Mouse (Mus musculus) cerebellum, postnatal 4 days (tissue): ENCODE results near the gene Tmem184a.

ENCODE experiments used
- DNase-seq, 2 experiments: peaks; one replicate each; pipeline ENCODE4 v3.0.0; 2022; ENCODE audit warnings: low spot score in 2 of 2, mixed read lengths in 1 of 2

Gene Tmem184a

GRCm38 (mm10) chr5:139819538-139820181, at the start of gene Tmem184a:
TSS of gene Tmem184a (minus strand) at chr5:139819917.
- DNase-seq: no peak

- DNase-seq: peak in 1 of 2 experiments; percentile 58
Measured at GRCm38 (mm10) chr5:139862759-139863158, 43.0 kb upstream of the Tmem184a start.

- peak in 1 of 2 experiments; percentile 49 for DNase-seq
Measured at GRCm38 (mm10) chr5:139860328-139861104, 40.8 kb upstream of the Tmem184a start.

GRCm38 (mm10) chr5:139849626-139850320, 30.1 kb upstream of the Tmem184a start:
- no peak for DNase-seq

GRCm38 (mm10) chr5:139839142-139839541, 19.4 kb upstream of the Tmem184a start:
- DNase-seq: no peak

GRCm38 (mm10) chr5:139838476-139838892, 18.8 kb upstream of the Tmem184a start:
- DNase-seq: peak; percentile 59 to 72

GRCm38 (mm10) chr5:139835706-139836105, 16.0 kb upstream of the Tmem184a start:
- DNase-seq: no peak

GRCm38 (mm10) chr5:139832125-139832524, 12.4 kb upstream of the Tmem184a start:
- no peak for DNase-seq

GRCm38 (mm10) chr5:139830734-139831133, 11.0 kb upstream of the Tmem184a start:
- no peak for DNase-seq

GRCm38 (mm10) chr5:139829384-139829783, 9.7 kb upstream of the Tmem184a start:
- DNase-seq: no peak

- no peak for DNase-seq
Measured at GRCm38 (mm10) chr5:139827593-139827992, 7.9 kb upstream of the Tmem184a start.

- DNase-seq: peak; percentile 92 to 96
Measured at GRCm38 (mm10) chr5:139826357-139827055, 6.8 kb upstream of the Tmem184a start, which contains the start of the genes Gm26938 and Psmg3. TSS of gene Gm26938 (minus strand) at chr5:139826407. TSS of gene Psmg3 (minus strand) at chr5:139826885.

GRCm38 (mm10) chr5:139825947-139826346, 6.2 kb upstream of the Tmem184a start:
- no peak for DNase-seq

- no peak for DNase-seq
Measured at GRCm38 (mm10) chr5:139824531-139824930, 4.8 kb upstream of the Tmem184a start.

GRCm38 (mm10) chr5:139821466-139822459, 2.0 kb upstream of the Tmem184a start:
- DNase-seq: no peak

- no peak for DNase-seq
Measured at GRCm38 (mm10) chr5:139818801-139819200, 916 bp downstream of the Tmem184a start.

GRCm38 (mm10) chr5:139818056-139818455, 1.7 kb downstream of the Tmem184a start:
- no peak for DNase-seq

- no peak for DNase-seq
Measured at GRCm38 (mm10) chr5:139817292-139817691, 2.4 kb downstream of the Tmem184a start.

GRCm38 (mm10) chr5:139816445-139816844, 3.3 kb downstream of the Tmem184a start:
- no peak for DNase-seq

GRCm38 (mm10) chr5:139815964-139816363, 3.8 kb downstream of the Tmem184a start:
- no peak for DNase-seq
